Mouse (Mus musculus): ENCODE measurements around the gene Nudt1.

DNA sequence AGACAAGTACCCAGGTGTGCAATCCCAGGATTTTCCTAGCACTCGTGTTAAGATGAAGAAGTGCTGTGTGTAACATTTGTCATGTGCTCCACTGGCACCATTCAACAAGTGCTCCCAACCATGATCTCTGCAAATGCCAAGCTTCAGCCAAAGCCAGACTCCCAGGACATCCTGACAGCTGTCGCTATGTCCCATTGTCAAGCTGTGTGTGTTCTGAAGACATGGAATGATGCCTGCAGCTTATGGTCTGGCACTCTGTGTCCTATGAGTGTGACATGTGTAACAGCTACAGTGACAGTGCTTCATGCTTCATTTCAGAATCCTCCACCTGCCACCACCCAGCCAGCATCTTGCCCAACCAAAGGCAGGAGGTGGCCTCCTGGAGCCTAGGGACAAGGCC is 37.4 kb upstream of the Nudt1 start:
- TF ChIP-seq CTCF (IDR thresholded peaks at IDR 0.05) (no peak), EP300 (IDR thresholded peaks at IDR 0.05) (no peak)

All from lung, postnatal 0 days (tissue).